Mouse (Mus musculus): Measurements from ENCODE around the gene Bahd1. TPM values are rescaled to one million over a fixed set of nuclear protein-coding genes. Genes with fewer than 3 reads are reported as not detected.

Bahd1 gene
- polyA plus RNA-seq, 1 experiment from 2014 or later = 6.5 TPM

DNA sequence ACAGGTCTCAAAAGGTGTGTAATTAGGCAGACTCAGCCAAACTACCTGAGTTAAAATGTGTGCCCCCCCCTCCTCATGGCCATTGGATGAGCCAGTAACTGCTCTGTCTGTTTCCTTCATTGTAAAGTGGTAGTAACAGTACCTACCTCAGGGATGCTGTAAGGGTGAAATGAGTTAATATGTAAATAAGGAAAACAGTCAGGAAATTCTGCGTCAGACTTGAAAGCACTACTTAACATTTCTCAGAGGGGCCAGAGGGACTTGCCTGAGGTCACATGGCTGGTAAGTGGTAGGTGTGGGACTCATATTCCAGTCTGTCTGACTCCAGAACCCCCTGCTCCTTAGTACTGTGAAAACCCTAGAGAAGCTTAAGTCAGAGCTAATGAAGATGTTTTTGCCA is 18.4 kb downstream of the Bahd1 start:
- Histone ChIP-seq H3K4me3 (replicated peaks; ENCODE audit: low read length) (no peak overlapping the region), H3K9me3 (ENCODE audit: control insufficient read depth, low read length) (no peaks in the 10 kb centered on the region), H3K4me1 (replicated peaks; ENCODE audit: control insufficient read depth, insufficient read depth, low read length) (peaks cover 14% of the 10 kb centered on the region), H3K27me3 (replicated peaks; ENCODE audit: control insufficient read depth, insufficient read depth, low read length) (no peaks in the 10 kb centered on the region), H3K36me3 (ENCODE audit: control insufficient read depth, insufficient read depth) (peaks cover 5% of the 10 kb centered on the region; the same call in 1 of the 2 replicates), H3K27ac (ENCODE audit: low read length) (no peak overlapping the region), H3K9ac (replicated peaks; ENCODE audit: low read depth, low read length) (no peak overlapping the region), H3K4me2 (ENCODE audit: low read length) (no peak overlapping the region)
- 58% methylated on average over 1 of the region's 1 CpGs for WGBS
- no peak for ATAC-seq

DNA sequence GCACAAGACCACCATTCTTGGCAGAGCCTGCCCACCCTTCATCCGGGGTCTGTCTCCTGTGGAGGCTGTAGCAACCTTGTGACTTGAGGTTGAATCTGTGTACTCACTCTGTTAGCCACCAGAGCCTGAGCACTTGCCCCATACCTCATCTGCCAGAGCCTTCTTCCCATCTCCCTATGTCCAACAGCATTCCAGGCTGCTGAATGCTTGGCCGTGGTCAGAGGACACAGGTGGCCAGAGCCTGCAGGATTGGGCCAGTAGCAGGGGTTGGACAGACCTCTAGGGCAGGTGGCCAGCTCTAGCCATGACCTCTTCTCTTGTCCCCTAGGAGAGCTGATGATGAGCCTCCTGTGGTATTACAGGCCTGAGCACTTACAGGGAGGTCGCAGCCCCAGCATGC is 20.3 kb downstream of the Bahd1 start:
- Histone ChIP-seq H3K9ac (replicated peaks; ENCODE audit: low read depth, low read length) (no peak overlapping the region), H3K36me3 (ENCODE audit: control insufficient read depth, insufficient read depth) (peaks cover 6% of the 10 kb centered on the region; the same call in 1 of the 2 replicates), H3K27me3 (replicated peaks; ENCODE audit: control insufficient read depth, insufficient read depth, low read length) (no peaks in the 10 kb centered on the region), H3K4me3 (replicated peaks; ENCODE audit: low read length) (no peak overlapping the region), H3K4me1 (replicated peaks; ENCODE audit: control insufficient read depth, insufficient read depth, low read length) (no peaks in the 10 kb centered on the region), H3K27ac (ENCODE audit: low read length) (no peak overlapping the region), H3K4me2 (ENCODE audit: low read length) (no peak overlapping the region), H3K9me3 (ENCODE audit: control insufficient read depth, low read length) (no peaks in the 10 kb centered on the region)
- WGBS = 89% methylated on average over 3 of the region's 3 CpGs
- no peak for ATAC-seq

DNA sequence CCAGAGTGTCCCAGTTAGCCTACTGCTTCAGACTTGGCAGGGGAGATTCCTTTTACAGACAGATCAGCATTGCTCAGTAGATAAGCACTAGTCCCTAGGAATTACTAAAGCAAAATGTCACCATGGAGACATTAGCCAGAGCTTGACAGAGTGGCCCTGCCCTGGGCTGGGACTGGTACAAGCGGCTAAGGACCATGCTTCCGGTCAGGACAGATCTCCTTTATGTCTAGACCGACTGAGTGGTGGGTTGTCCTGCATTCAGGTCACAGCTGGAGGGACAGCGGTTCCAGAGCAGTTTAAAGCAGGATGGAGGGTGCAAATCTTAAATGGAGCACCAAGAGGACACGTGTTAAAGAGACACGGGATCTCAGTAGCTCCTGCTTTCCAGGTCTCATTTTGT is 25.8 kb downstream of the Bahd1 start:
- Histone ChIP-seq H3K4me2 (ENCODE audit: low read length) (peak overlapping the region; percentile 95), H3K27me3 (replicated peaks; ENCODE audit: control insufficient read depth, insufficient read depth, low read length) (no peaks in the 10 kb centered on the region), H3K9ac (replicated peaks; ENCODE audit: low read depth, low read length) (peak overlapping the region; percentile 86), H3K4me3 (replicated peaks; ENCODE audit: low read length) (peak overlapping the region; percentile 71), H3K9me3 (ENCODE audit: control insufficient read depth, low read length) (no peaks in the 10 kb centered on the region), H3K4me1 (replicated peaks; ENCODE audit: control insufficient read depth, insufficient read depth, low read length) (peaks cover 22% of the 10 kb centered on the region), H3K27ac (ENCODE audit: low read length) (no peak overlapping the region), H3K36me3 (ENCODE audit: control insufficient read depth, insufficient read depth) (0 out of 2 replicates have a peak, but pooled peaks cover 2% of the 10 kb centered on the region)
- peak; percentile 48 for ATAC-seq
- WGBS = 1% methylated on average over 6 of the region's 6 CpGs

DNA sequence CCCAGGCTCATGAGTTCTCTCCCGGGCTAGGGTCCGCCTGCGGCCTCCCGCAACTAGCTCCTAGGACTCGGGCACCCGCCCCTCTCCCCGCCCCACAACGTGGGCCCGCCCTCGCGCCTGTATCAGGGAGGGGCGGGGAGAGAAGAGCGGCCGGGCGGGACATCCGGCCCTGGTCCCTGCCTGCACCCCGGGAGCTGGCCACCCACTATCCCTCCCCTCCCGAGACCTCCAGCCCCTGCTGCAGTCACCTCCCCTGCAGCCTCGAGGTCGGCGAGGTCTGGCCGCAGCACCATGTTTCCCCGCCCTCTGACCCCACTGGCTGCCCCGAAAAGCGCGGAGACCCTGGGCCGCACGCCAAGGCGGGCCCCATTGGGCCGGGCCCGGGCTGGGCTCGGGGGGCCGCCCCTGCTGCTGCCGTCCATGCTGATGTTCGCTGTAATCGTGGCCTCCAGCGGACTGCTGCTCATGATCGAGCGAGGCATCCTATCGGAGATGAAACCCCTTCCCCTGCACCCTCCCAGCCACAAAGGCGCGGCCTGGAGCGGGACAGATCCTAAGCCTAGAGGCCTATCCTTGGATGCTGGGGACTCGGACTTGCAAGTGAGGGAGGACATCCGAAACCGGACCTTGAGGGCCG is 26.3 kb downstream of the Bahd1 start, which contains the start of gene Chst14:
Gene Chst14, plus strand, starts transcription at position 136 of the 637 bp plus-strand sequence.
- no peaks in the 10 kb centered on the region for H3K27me3 ChIP-seq (replicated peaks; ENCODE audit: control insufficient read depth, insufficient read depth, low read length)
- H3K27ac ChIP-seq (ENCODE audit: low read length) = no peak within 1 kb of the TSS
- peak; percentile 88 for ATAC-seq
- H3K36me3 ChIP-seq (ENCODE audit: control insufficient read depth, insufficient read depth) = 0 out of 2 replicates have a peak, but pooled peaks cover 2% of the 10 kb centered on the region
- H3K4me2 ChIP-seq (ENCODE audit: low read length) = peak within 1 kb of the TSS; percentile 95
- under 1% methylated on average over 42 of the region's 47 CpGs for WGBS
- peaks cover 22% of the 10 kb centered on the region for H3K4me1 ChIP-seq (replicated peaks; ENCODE audit: control insufficient read depth, insufficient read depth, low read length)
- peak within 1 kb of the TSS; percentile 71 for H3K4me3 ChIP-seq (replicated peaks; ENCODE audit: low read length)
- peak within 1 kb of the TSS; percentile 86 for H3K9ac ChIP-seq (replicated peaks; ENCODE audit: low read depth, low read length)
- no peaks in the 10 kb centered on the region for H3K9me3 ChIP-seq (ENCODE audit: control insufficient read depth, low read length)

DNA sequence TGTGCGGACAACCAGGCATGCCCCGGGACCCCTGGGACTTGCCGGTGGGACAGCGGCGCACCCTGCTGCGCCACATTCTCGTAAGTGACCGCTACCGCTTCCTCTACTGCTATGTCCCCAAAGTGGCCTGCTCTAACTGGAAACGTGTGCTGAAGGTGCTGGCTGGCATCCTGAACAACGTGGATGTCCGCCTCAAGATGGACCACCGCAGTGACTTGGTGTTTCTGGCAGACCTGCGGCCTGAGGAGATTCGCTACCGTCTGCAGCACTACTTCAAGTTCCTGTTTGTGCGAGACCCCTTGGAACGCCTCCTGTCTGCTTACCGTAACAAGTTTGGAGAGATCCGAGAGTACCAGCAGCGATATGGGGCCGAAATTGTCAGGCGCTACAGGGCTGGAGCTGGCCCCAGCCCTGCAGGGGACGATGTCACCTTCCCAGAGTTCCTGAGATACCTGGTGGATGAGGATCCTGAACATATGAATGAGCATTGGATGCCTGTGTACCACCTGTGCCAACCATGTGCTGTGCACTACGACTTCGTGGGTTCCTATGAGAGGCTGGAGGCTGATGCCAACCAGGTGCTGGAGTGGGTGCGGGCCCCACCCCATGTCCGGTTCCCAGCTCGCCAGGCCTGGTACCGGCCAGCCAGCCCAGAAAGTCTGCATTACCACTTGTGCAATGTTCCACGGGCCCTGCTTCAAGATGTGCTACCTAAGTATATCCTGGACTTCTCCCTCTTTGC is 27.0 kb downstream of the Bahd1 start:
- Histone ChIP-seq H3K4me1 (replicated peaks; ENCODE audit: control insufficient read depth, insufficient read depth, low read length) (peaks cover 22% of the 10 kb centered on the region), H3K9ac (replicated peaks; ENCODE audit: low read depth, low read length) (peak overlapping the region; percentile 86), H3K9me3 (ENCODE audit: control insufficient read depth, low read length) (no peaks in the 10 kb centered on the region), H3K27ac (ENCODE audit: low read length) (no peak overlapping the region), H3K36me3 (ENCODE audit: control insufficient read depth, insufficient read depth) (0 out of 2 replicates have a peak, but pooled peaks cover 2% of the 10 kb centered on the region), H3K4me2 (ENCODE audit: low read length) (peak overlapping the region; percentile 95), H3K27me3 (replicated peaks; ENCODE audit: control insufficient read depth, insufficient read depth, low read length) (no peaks in the 10 kb centered on the region), H3K4me3 (replicated peaks; ENCODE audit: low read length) (peak overlapping the region; percentile 71)
- WGBS = 33% methylated on average over 31 of the region's 31 CpGs
- no peak; the same call in 1 of the 2 replicates for ATAC-seq

DNA sequence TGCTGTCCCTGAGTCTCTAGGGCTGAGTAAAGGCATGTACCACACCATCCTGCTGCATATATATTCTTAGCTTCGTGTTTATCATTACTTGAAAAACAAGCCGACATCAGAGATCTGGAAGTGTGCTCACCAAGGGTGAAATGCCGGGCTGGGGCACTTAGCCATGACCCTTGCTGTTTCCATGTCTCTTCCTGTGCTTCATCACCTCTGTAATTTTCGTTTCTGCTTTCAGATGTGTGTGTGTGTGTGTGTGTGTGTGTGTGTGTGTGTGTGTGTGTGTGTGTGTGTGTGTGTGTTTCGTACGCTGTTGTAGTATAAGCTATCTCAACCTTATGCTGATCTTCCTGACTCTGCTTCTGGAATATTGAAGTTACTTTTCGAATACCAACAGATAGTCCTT is 41.2 kb downstream of the Bahd1 start:
- no peaks in the 10 kb centered on the region for H3K9me3 ChIP-seq (ENCODE audit: control insufficient read depth, low read length)
- no peaks in the 10 kb centered on the region for H3K36me3 ChIP-seq (ENCODE audit: control insufficient read depth, insufficient read depth)
- H3K4me1 ChIP-seq (replicated peaks; ENCODE audit: control insufficient read depth, insufficient read depth, low read length) = no peaks in the 10 kb centered on the region
- 77% methylated on average over 7 of the region's 7 CpGs for WGBS
- no peaks in the 10 kb centered on the region for H3K27me3 ChIP-seq (replicated peaks; ENCODE audit: control insufficient read depth, insufficient read depth, low read length)
- no peak overlapping the region for H3K27ac ChIP-seq (ENCODE audit: low read length)
- no peak for ATAC-seq
- no peak overlapping the region for H3K9ac ChIP-seq (replicated peaks; ENCODE audit: low read depth, low read length)
- no peak overlapping the region for H3K4me3 ChIP-seq (replicated peaks; ENCODE audit: low read length)
- no peak overlapping the region for H3K4me2 ChIP-seq (ENCODE audit: low read length)

DNA sequence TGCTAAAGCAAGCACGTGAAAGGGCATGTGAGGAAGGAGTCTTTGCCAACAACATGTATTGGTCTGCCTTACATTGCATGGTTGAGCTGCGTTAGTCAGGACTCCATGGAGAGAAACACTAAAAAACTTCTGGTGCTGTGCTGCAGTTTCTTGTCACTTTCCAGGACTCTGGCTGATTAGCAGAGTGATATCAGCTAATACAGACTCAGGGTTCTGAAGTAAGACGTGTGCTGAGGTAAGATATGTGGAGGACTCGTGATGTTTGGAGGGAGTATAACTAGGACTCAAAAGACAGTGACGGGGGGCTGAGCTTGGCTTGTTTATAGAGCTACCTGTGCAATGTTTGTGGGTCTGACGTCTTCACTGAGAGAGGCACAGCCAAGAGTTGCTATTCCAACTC is 43.1 kb downstream of the Bahd1 start:
- Histone ChIP-seq H3K4me2 (ENCODE audit: low read length) (no peak overlapping the region), H3K4me3 (replicated peaks; ENCODE audit: low read length) (no peak overlapping the region), H3K36me3 (ENCODE audit: control insufficient read depth, insufficient read depth) (no peaks in the 10 kb centered on the region), H3K9me3 (ENCODE audit: control insufficient read depth, low read length) (no peaks in the 10 kb centered on the region), H3K27me3 (replicated peaks; ENCODE audit: control insufficient read depth, insufficient read depth, low read length) (no peaks in the 10 kb centered on the region), H3K27ac (ENCODE audit: low read length) (no peak overlapping the region), H3K9ac (replicated peaks; ENCODE audit: low read depth, low read length) (no peak overlapping the region), H3K4me1 (replicated peaks; ENCODE audit: control insufficient read depth, insufficient read depth, low read length) (no peaks in the 10 kb centered on the region)
- ATAC-seq = no peak
- 88% methylated on average over 6 of the region's 6 CpGs for WGBS

DNA sequence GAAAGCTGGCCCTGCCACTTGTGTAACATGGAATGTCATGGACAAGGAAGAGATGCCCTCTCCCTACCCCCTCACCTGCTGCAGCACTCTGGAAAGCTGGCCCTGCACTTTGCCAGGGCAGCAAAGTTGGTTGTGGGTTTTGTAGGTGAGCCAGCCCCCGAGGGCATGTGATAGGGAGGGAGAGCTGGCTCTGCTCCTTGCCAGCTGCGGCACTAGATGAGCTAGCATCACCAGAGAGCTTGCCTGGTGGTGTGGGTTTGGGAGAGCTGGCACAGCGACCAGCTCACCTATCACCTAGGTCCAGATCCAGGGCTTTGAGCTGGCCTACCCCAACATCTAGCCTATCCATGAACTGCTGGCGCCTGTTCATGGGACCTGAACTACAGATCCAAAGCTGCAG is 48.6 kb downstream of the Bahd1 start:
- no peak overlapping the region for H3K4me3 ChIP-seq (replicated peaks; ENCODE audit: low read length)
- H3K9me3 ChIP-seq (ENCODE audit: control insufficient read depth, low read length) = no peaks in the 10 kb centered on the region
- no peaks in the 10 kb centered on the region for H3K27me3 ChIP-seq (replicated peaks; ENCODE audit: control insufficient read depth, insufficient read depth, low read length)
- no peaks in the 10 kb centered on the region for H3K4me1 ChIP-seq (replicated peaks; ENCODE audit: control insufficient read depth, insufficient read depth, low read length)
- H3K27ac ChIP-seq (ENCODE audit: low read length) = no peak overlapping the region
- no peak overlapping the region for H3K9ac ChIP-seq (replicated peaks; ENCODE audit: low read depth, low read length)
- H3K4me2 ChIP-seq (ENCODE audit: low read length) = no peak overlapping the region
- whole genome bisulfite sequencing = 85% methylated on average over 4 of the region's 4 CpGs
- ATAC-seq = no peak
- H3K36me3 ChIP-seq (ENCODE audit: control insufficient read depth, insufficient read depth) = no peaks in the 10 kb centered on the region

DNA sequence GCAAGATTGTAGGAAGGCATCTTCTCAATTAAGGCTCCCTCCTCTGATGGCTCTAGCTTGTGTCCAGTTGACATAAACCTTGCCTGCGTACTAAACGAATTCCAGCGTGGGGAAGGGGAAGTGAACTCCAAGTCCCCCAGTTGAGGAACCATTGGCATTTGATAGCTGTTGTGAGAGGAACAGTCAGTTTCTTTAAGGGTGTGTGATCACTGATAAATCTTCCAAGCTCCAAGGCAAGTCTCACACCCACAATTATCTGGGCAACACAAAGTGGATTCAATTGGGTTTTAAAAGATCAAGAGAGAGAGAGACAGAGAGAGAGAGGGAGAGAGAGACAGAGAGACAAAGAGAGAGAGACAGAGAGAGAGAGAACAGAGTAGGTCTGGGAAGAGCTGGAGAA is 49.5 kb downstream of the Bahd1 start:
- no peak overlapping the region for H3K27ac ChIP-seq (ENCODE audit: low read length)
- H3K9ac ChIP-seq (replicated peaks; ENCODE audit: low read depth, low read length) = no peak overlapping the region
- no peak overlapping the region for H3K4me2 ChIP-seq (ENCODE audit: low read length)
- no peak overlapping the region for H3K4me3 ChIP-seq (replicated peaks; ENCODE audit: low read length)
- no peaks in the 10 kb centered on the region for H3K9me3 ChIP-seq (ENCODE audit: control insufficient read depth, low read length)
- H3K4me1 ChIP-seq (replicated peaks; ENCODE audit: control insufficient read depth, insufficient read depth, low read length) = no peaks in the 10 kb centered on the region
- WGBS = 83% methylated on average over 3 of the region's 3 CpGs
- no peaks in the 10 kb centered on the region for H3K36me3 ChIP-seq (ENCODE audit: control insufficient read depth, insufficient read depth)
- ATAC-seq = no peak
- no peaks in the 10 kb centered on the region for H3K27me3 ChIP-seq (replicated peaks; ENCODE audit: control insufficient read depth, insufficient read depth, low read length)
